Mouse (Mus musculus): ENCODE measurements around the gene Robo1. TPM values are rescaled to one million over a fixed set of nuclear protein-coding genes. Genes with fewer than 3 reads are reported as not detected.

The Robo1 gene
- polyA plus RNA-seq, 1 experiment from 2014 or later = 91.8 TPM

- Histone ChIP-seq H3K4me2 (ENCODE audit: low read length) (no peak overlapping the region), H3K9me3 (ENCODE audit: control insufficient read depth, low read length) (no peaks in the 10 kb centered on the region), H3K9ac (replicated peaks; ENCODE audit: low read length) (no peak overlapping the region), H3K36me3 (ENCODE audit: control insufficient read depth, insufficient read depth, low read length) (no peaks in the 10 kb centered on the region), H3K27ac (replicated peaks; ENCODE audit: low read depth, low read length) (no peak overlapping the region), H3K4me3 (replicated peaks; ENCODE audit: low read depth, low read length) (no peak overlapping the region), H3K4me1 (ENCODE audit: control insufficient read depth, insufficient read depth, low read length) (no peaks in the 10 kb centered on the region), H3K27me3 (ENCODE audit: control insufficient read depth, insufficient read depth, low read length) (no peaks in the 10 kb centered on the region)
- DNase-seq (no peak), ATAC-seq (ENCODE audit: low FRiP score, low TSS enrichment) (no peak)
- WGBS = 53% methylated on average over 6 of the region's 6 CpGs
Measured at GRCm38 (mm10) chr16:72951969-72952368, 643.9 kb downstream of the Robo1 start.

GRCm38 (mm10) chr16:72959018-72959702, 651.1 kb downstream of the Robo1 start:
- Histone ChIP-seq H3K4me2 (ENCODE audit: low read length) (no peak overlapping the region), H3K9ac (replicated peaks; ENCODE audit: low read length) (no peak overlapping the region), H3K36me3 (ENCODE audit: control insufficient read depth, insufficient read depth, low read length) (peaks cover 5% of the 10 kb centered on the region; the same call in 1 of the 2 replicates), H3K4me3 (replicated peaks; ENCODE audit: low read depth, low read length) (no peak overlapping the region), H3K27ac (replicated peaks; ENCODE audit: low read depth, low read length) (peak overlapping the region; percentile 58), H3K9me3 (ENCODE audit: control insufficient read depth, low read length) (no peaks in the 10 kb centered on the region), H3K4me1 (ENCODE audit: control insufficient read depth, insufficient read depth, low read length) (peaks cover 10% of the 10 kb centered on the region), H3K27me3 (ENCODE audit: control insufficient read depth, insufficient read depth, low read length) (no peaks in the 10 kb centered on the region)
- WGBS = 28% methylated on average over 11 of the region's 11 CpGs
- peak; percentile 52 for DNase-seq
- peak; percentile 78 for ATAC-seq (ENCODE audit: low FRiP score, low TSS enrichment)

GRCm38 (mm10) chr16:72959823-72960222, 651.7 kb downstream of the Robo1 start:
- no peaks in the 10 kb centered on the region for H3K9me3 ChIP-seq (ENCODE audit: control insufficient read depth, low read length)
- peaks cover 10% of the 10 kb centered on the region for H3K4me1 ChIP-seq (ENCODE audit: control insufficient read depth, insufficient read depth, low read length)
- ATAC-seq (ENCODE audit: low FRiP score, low TSS enrichment) = no peak
- no peak overlapping the region for H3K4me3 ChIP-seq (replicated peaks; ENCODE audit: low read depth, low read length)
- DNase-seq = no peak
- 79% methylated on average over 6 of the region's 6 CpGs for WGBS
- peak overlapping the region; percentile 58 for H3K27ac ChIP-seq (replicated peaks; ENCODE audit: low read depth, low read length)
- H3K9ac ChIP-seq (replicated peaks; ENCODE audit: low read length) = no peak overlapping the region
- H3K36me3 ChIP-seq (ENCODE audit: control insufficient read depth, insufficient read depth, low read length) = peaks cover 5% of the 10 kb centered on the region; the same call in 1 of the 2 replicates
- no peak overlapping the region for H3K4me2 ChIP-seq (ENCODE audit: low read length)
- no peaks in the 10 kb centered on the region for H3K27me3 ChIP-seq (ENCODE audit: control insufficient read depth, insufficient read depth, low read length)

GRCm38 (mm10) chr16:72963782-72964181, 655.7 kb downstream of the Robo1 start:
- Histone ChIP-seq H3K9ac (replicated peaks; ENCODE audit: low read length) (no peak overlapping the region), H3K36me3 (ENCODE audit: control insufficient read depth, insufficient read depth, low read length) (peaks cover 5% of the 10 kb centered on the region; the same call in 1 of the 2 replicates), H3K27me3 (ENCODE audit: control insufficient read depth, insufficient read depth, low read length) (no peaks in the 10 kb centered on the region), H3K9me3 (ENCODE audit: control insufficient read depth, low read length) (no peaks in the 10 kb centered on the region), H3K27ac (replicated peaks; ENCODE audit: low read depth, low read length) (no peak overlapping the region), H3K4me1 (ENCODE audit: control insufficient read depth, insufficient read depth, low read length) (peaks cover 9% of the 10 kb centered on the region), H3K4me2 (ENCODE audit: low read length) (no peak overlapping the region), H3K4me3 (replicated peaks; ENCODE audit: low read depth, low read length) (no peak overlapping the region)
- 97% methylated on average over 3 of the region's 3 CpGs for WGBS
- ATAC-seq (ENCODE audit: low FRiP score, low TSS enrichment) (no peak), DNase-seq (no peak)

- WGBS = 88% methylated on average over 7 of the region's 7 CpGs
- Histone ChIP-seq H3K27ac (replicated peaks; ENCODE audit: low read depth, low read length) (no peak overlapping the region), H3K9ac (replicated peaks; ENCODE audit: low read length) (no peak overlapping the region), H3K4me1 (ENCODE audit: control insufficient read depth, insufficient read depth, low read length) (no peaks in the 10 kb centered on the region), H3K4me2 (ENCODE audit: low read length) (no peak overlapping the region), H3K9me3 (ENCODE audit: control insufficient read depth, low read length) (no peaks in the 10 kb centered on the region), H3K27me3 (ENCODE audit: control insufficient read depth, insufficient read depth, low read length) (no peaks in the 10 kb centered on the region), H3K4me3 (replicated peaks; ENCODE audit: low read depth, low read length) (no peak overlapping the region), H3K36me3 (ENCODE audit: control insufficient read depth, insufficient read depth, low read length) (peaks cover 4% of the 10 kb centered on the region; the same call in 1 of the 2 replicates)
- ATAC-seq (ENCODE audit: low FRiP score, low TSS enrichment) = no peak
- DNase-seq = no peak
Measured at GRCm38 (mm10) chr16:72967509-72967908, 659.4 kb downstream of the Robo1 start.

GRCm38 (mm10) chr16:72969990-72970389, 661.9 kb downstream of the Robo1 start:
- WGBS = 78% methylated on average over 7 of the region's 7 CpGs
- ATAC-seq (ENCODE audit: low FRiP score, low TSS enrichment) (no peak), DNase-seq (no peak)
- peak overlapping the region; percentile 49; the same call in 1 of the 2 replicates for H3K27ac ChIP-seq (replicated peaks; ENCODE audit: low read depth, low read length)
- H3K4me3 ChIP-seq (replicated peaks; ENCODE audit: low read depth, low read length) = no peak overlapping the region
- no peaks in the 10 kb centered on the region for H3K4me1 ChIP-seq (ENCODE audit: control insufficient read depth, insufficient read depth, low read length)
- H3K27me3 ChIP-seq (ENCODE audit: control insufficient read depth, insufficient read depth, low read length) = no peaks in the 10 kb centered on the region
- H3K4me2 ChIP-seq (ENCODE audit: low read length) = 0 out of 2 replicates have a peak overlapping the region, but pooled peaks have one; percentile 12
- no peaks in the 10 kb centered on the region for H3K9me3 ChIP-seq (ENCODE audit: control insufficient read depth, low read length)
- peaks cover 9% of the 10 kb centered on the region; the same call in 1 of the 2 replicates for H3K36me3 ChIP-seq (ENCODE audit: control insufficient read depth, insufficient read depth, low read length)
- no peak overlapping the region for H3K9ac ChIP-seq (replicated peaks; ENCODE audit: low read length)

- H3K4me1 ChIP-seq (ENCODE audit: control insufficient read depth, insufficient read depth, low read length) = 0 out of 2 replicates have a peak, but pooled peaks cover 9% of the 10 kb centered on the region
Measured at GRCm38 (mm10) chr16:72973685-72974084, 665.6 kb downstream of the Robo1 start.

GRCm38 (mm10) chr16:72974681-72975080, 666.6 kb downstream of the Robo1 start:
- Histone ChIP-seq H3K4me1 (ENCODE audit: control insufficient read depth, insufficient read depth, low read length) (0 out of 2 replicates have a peak, but pooled peaks cover 9% of the 10 kb centered on the region), H3K4me3 (replicated peaks; ENCODE audit: low read depth, low read length) (no peak overlapping the region), H3K4me2 (ENCODE audit: low read length) (no peak overlapping the region), H3K9me3 (ENCODE audit: control insufficient read depth, low read length) (no peaks in the 10 kb centered on the region), H3K9ac (replicated peaks; ENCODE audit: low read length) (no peak overlapping the region), H3K36me3 (ENCODE audit: control insufficient read depth, insufficient read depth, low read length) (peaks cover 14% of the 10 kb centered on the region), H3K27ac (replicated peaks; ENCODE audit: low read depth, low read length) (no peak overlapping the region), H3K27me3 (ENCODE audit: control insufficient read depth, insufficient read depth, low read length) (no peaks in the 10 kb centered on the region)
- no peak for DNase-seq
- no peak for ATAC-seq (ENCODE audit: low FRiP score, low TSS enrichment)
- 96% methylated on average over 4 of the region's 4 CpGs for WGBS

More at GRCm38 (mm10) chr16:72973685-72974084, 665.6 kb downstream of the Robo1 start:
- Histone ChIP-seq H3K36me3 (ENCODE audit: control insufficient read depth, insufficient read depth, low read length) (peaks cover 11% of the 10 kb centered on the region), H3K27ac (replicated peaks; ENCODE audit: low read depth, low read length) (no peak overlapping the region), H3K4me2 (ENCODE audit: low read length) (no peak overlapping the region), H3K27me3 (ENCODE audit: control insufficient read depth, insufficient read depth, low read length) (no peaks in the 10 kb centered on the region), H3K9ac (replicated peaks; ENCODE audit: low read length) (no peak overlapping the region), H3K9me3 (ENCODE audit: control insufficient read depth, low read length) (no peaks in the 10 kb centered on the region), H3K4me3 (replicated peaks; ENCODE audit: low read depth, low read length) (no peak overlapping the region)
- 85% methylated on average over 6 of the region's 6 CpGs for WGBS
- ATAC-seq (ENCODE audit: low FRiP score, low TSS enrichment) (no peak), DNase-seq (no peak)

Measured in midbrain, embryonic 14.5 days (tissue).